Mouse (Mus musculus): Measurements from ENCODE around the gene Mad2l2.

Mad2l2 gene

DNA sequence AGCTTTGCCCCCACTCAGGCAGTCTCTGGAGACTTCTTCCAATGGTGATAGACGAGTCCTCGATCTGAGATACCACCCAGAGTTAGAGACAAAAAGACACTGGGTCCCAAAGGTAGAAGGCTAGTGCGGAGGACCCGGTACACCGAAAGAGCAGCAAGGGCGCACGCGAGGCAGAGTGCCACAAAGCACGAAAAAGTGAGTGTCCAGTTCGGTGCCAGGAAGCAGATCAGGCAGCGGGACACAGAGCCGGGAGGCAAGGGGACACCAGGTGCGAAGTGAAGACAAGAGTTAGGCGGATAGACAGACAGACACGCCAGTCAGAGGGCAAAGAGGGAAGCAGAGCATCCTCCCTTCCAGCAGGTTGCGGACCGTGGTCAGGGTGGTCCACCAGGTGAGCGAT lies at the start of gene Mad2l2:
TSS of gene Mad2l2 (plus strand) at position 252 of the 400 bp plus-strand sequence.
- peak; percentile 38 for DNase-seq (ENCODE audit: low spot score)

DNA sequence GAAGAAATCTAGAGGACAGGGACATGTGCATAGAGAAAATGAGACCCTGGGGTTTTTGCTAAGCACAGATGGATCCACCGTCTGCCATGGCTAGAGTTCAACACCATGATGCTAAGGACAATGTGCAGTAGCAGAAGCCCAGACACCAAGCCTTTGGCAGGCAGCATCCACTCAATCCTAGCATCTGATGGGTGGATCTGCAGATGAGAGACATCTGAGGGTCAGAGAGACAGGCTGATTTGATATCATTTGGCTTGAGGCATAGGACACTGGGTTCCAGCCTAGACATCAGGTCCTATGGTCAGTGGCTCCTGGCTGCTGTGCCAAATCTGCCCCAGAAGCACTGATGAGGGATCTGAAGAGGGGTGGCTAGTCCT lies 49.6 kb upstream of the Mad2l2 start:
- no peak for DNase-seq (ENCODE audit: low spot score)

DNA sequence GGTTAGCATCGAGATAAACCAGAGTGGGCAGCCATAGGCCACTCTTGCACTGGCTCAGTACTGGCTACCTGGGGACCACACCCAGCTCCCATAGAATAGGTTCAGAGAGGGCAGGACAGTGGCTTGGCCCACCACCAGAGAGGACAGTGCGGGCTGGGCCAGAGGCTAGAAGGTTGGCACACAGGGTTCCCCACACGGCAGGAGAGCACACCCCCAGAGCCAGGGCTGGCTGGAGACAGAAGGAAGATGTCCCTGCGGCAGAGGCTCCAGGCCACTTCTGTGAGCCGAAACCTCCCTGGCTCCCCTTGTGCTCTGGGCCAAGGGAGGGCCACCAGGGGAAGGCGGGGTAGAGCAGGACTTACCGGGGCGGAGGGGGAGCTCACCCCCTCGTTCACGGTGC lies 49.0 kb upstream of the Mad2l2 start:
- DNase-seq (ENCODE audit: low spot score): no peak

- peak; percentile 84 for DNase-seq (ENCODE audit: low spot score)
Measured at GRCm38 (mm10) chr4:148082257-148083044, 47.7 kb upstream of the Mad2l2 start.

DNA sequence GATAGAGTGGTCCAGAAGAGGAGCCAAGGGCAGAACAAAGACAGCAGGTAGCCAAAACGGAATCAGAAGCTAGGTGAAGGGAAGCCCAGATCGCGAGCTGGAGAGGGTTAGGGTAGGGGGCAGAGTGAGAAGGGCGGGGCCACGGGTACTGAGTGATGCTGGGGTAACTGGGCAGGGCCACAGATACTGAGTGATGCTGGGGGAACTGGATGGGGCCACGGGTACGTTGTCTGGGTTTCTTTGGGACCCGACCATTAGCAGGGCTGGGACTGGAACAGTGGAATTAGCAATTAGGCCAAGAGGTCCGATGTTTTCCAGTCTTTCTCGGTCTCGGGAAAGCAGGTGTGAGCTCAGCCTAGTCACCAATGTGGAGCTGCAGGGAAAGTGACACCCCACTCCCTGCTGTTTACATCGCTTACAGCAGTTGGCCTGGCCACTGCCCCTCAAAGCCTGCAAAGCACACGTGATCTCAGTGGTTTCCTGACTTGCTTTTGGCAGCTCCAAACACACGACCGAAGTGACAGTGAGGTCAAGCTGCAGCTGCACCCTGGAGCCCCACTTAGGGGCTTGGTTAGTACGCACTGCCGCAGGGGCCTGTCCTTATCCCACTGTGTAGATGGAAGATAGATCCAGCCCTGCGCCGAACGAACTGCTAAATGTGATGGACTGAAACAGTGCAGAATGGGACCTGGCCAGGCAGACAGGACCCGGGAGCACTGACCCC lies 46.8 kb upstream of the Mad2l2 start:
- peak; percentile 42 for DNase-seq (ENCODE audit: low spot score)

GRCm38 (mm10) chr4:148084261-148084714 lies 45.9 kb upstream of the Mad2l2 start:
- peak; percentile 86 for DNase-seq (ENCODE audit: low spot score)

DNA sequence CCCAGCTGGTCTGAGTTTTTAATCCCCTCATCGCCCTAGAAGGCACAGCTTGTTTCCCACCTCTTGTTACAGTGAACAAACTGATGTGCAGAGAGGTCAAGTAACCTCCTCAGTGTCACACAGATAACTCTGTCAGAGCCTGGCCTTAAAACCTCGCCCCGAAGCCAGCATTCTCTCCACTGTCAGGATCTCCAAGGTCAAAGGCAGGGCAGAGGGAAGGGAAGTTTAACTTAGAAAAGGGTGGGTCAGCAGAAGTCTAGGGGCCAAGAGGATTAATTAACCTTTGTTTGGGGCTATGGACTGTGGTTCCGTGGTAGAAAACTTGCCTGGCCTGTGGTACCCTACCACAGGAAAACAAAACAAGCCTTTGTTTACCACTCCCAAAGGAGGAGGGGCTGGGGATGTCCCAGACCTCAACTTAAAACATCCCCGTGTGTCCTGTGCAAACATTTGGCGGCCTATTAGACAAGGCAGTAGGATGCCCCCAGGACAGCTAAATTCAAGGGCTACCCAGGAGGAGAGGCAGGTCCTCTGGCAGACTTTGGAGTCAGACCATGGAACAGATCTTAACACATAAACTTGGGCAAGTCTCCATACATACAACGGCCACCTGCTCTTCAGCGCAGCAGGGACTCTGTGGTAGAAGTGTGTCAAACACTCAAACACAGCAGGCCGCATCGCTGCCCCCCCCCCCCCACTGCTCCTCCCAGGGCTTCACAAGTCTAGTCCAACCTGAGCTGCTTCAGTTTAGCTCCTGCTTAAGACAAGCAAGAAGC lies 44.9 kb upstream of the Mad2l2 start:
- DNase-seq (ENCODE audit: low spot score): peak; percentile 47

GRCm38 (mm10) chr4:148085907-148086305 lies 44.3 kb upstream of the Mad2l2 start:
- no peak for DNase-seq (ENCODE audit: low spot score)

DNA sequence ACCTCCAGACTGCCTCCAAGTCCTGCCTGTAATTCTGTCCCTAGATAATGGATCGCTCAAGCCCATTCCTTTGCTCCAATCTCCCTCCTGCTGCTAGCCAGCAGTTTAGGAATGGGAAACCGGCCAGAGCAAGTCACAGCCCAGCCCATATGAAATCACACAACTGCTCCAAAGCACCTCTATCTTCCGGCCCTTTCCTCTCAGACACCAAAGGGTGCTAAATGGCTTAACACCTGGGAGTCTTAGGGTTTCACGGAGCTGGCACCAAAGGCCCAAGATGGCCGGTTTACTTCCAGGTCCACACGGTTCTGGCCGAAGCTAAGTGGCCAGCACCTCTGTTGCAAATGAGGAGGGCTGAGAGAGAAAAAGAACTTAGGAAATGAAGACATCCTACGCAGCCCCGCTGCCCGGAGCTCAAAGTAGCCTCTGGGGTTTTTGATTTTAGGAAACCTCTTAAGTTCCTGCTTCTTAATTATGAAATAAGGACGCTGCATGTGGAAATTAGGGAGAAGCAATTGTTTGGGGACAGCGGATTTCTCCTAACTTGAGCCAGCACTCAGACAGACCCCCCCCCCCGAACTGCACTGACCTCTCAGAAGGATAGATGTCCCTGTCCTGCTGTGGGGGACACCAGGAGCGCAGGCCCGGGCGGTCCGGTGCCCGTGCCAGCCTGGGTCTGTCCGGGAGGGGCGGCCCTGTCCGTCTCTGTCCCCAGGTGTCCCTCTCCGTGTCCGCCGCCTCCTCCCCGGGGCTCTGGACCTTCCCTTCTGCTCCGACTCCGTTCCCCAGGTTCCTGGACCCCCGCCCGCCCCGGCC lies 42.9 kb upstream of the Mad2l2 start:
- peak; percentile 43 for DNase-seq (ENCODE audit: low spot score)

GRCm38 (mm10) chr4:148087907-148088527 lies 42.2 kb upstream of the Mad2l2 start, which contains the start of gene Agtrap:
Gene Agtrap, minus strand, starts transcription at chr4:148088031.
- DNase-seq (ENCODE audit: low spot score): peak; percentile 98

DNA sequence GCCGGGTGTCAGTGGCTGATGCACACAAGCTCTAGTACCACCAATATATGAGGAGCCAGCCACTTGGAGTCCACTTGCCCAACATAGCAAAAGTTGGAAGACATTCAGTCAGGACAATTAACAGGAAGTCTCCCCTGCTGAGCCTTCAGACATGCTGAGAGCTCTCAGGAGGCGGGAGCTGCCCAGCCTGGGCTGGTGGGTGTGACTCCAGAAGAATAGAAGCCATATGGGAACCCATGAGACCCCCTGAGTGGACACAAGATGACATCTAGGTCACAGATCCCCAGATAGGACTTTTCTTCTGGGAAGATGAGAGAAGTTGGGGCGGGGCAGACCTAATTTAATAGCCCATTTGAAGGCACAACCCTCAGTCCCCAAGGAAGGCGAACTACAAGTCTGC lies 41.0 kb upstream of the Mad2l2 start:
- DNase-seq (ENCODE audit: low spot score): no peak

GRCm38 (mm10) chr4:148091181-148091580 lies 39.0 kb upstream of the Mad2l2 start:
- no peak for DNase-seq (ENCODE audit: low spot score)

DNA sequence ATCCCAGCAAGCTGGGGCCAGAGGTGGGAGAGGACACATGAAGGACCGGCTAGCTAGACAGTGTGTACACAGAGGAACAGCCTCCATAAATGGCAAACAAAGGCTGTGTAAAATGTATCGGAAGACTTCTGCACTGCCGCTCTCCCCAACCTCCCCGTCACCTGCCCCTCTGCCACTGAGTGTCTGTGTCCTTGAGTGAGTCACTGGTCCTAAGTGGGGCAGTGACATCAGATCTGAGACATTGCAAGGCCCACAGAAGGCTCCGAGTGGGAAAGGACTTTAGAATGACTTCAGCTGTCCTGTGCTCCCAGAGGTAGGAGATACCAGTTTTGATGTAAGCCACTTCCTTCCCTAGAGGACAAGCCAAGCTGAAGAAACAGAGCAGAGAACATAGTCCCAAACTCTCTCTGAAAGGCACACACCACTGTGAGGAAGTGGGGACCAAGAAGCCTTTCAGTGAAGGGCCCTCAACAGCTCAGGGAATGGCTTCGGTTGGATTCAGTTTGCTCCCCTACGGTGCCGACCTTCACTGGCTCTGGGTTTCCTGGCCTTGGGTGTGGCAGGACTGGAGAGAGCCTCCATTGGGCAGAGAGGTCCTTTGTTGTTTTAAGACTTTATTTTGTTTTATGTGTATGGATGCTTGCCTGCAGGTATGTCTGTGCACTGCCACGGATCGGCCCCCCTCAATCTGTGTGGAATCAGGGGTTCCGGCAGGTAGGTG lies 37.5 kb upstream of the Mad2l2 start:
- DNase-seq (ENCODE audit: low spot score): no peak

DNA sequence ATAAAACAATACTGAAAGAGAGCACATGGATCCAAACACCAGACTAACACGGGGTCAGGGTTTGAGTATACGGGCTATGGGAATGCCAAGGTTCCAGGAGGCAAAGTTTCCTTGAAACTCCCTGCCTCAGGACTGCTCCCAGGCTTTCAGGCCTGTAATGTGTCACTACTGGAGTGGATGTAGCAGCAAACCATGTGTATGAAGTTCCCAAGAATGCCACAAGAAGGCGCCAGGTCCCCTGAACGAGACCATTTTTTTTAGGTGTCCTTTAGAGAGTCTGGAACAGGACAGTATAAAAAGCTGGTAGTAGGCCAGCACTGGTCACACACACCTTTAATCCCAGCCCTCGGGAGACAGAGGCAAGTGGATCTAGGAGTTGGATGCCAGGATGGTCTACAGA lies 36.0 kb upstream of the Mad2l2 start:
- DNase-seq (ENCODE audit: low spot score): no peak

- DNase-seq (ENCODE audit: low spot score): no peak
Measured at GRCm38 (mm10) chr4:148095081-148095480, 35.1 kb upstream of the Mad2l2 start.

DNA sequence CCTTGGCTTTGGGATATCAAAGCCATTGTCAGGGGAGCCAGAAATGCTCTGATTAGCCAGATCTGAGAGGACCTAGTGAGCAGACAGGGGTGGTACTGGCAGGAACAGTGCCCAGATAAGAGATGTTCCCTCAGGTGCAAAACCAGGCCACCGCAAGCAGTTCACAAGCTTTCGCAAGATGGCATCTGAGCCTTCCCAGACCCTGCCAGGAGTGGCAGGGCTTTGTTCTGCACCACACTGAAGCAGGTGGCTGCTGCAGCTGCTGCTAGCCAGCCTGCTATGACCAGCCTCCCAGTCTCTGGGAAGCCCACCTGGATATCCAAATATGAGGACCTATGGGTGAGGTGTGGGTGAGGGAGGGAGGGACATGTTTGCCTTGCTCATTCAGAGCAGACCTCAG lies 32.2 kb upstream of the Mad2l2 start:
- no peak for DNase-seq (ENCODE audit: low spot score)

- DNase-seq (ENCODE audit: low spot score): no peak
Measured at GRCm38 (mm10) chr4:148098666-148099065, 31.5 kb upstream of the Mad2l2 start.

GRCm38 (mm10) chr4:148101801-148102527 lies 28.2 kb upstream of the Mad2l2 start:
- peak; percentile 82 for DNase-seq (ENCODE audit: low spot score)

DNA sequence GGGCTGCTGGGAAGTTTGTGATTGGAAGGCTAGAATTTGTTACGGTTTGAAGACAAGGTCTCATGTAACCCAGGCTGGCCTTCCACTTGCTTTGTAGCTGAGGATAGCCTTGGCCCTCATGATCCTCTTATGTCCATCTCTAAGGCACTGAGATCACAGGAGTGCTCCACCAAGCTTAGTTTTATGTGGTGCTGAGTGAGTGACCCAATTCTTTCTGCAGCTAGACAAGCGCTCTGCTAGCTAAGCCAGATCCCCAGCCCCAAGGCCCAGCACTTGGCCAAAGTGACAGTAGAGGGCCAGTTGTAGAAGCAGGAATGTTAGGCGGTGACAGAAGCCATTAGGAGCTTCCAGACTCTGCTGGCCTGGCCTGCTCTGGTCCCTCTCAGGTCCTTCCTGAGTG lies 26.0 kb upstream of the Mad2l2 start:
- no peak for DNase-seq (ENCODE audit: low spot score)

All from embryo, embryonic 10 days (tissue).